Mouse (Mus musculus): ENCODE measurements around the gene Actrt3.
"Not testable (repeated sequence)": the region's sequence is repeated elsewhere in the genome, so short reads cannot be mapped to it uniquely, and the experiment has no call there.

Actrt3 gene

GRCm38 (mm10) chr3:30573549-30573948 is 26.2 kb downstream of the Actrt3 start:
- DNase-seq (ENCODE audit: low read depth, low spot score) = no peak

DNA sequence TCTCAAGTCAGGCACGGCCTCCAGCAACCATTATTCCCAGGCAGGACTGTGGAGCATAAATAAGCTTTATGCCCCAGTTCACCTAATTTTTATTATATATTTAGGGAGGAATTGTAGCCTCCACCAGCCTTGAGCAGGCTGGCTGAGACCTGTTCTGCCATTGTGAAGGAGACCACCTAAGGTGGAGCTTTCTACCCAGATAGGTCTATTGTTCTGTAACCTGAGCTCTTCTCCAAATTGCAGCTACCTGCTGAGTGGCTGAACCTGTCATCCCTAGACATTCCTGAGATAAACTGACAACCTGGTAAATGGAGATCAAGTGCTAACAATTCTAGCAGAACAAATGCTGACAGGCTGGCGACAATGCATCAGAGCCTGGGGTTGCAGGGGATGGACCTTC is 33.4 kb downstream of the Actrt3 start:
- DNase-seq (ENCODE audit: low read depth, low spot score) = not testable (repeated sequence)

- no peak for DNase-seq (ENCODE audit: low read depth, low spot score)
These were observed 38.9 kb downstream of the Actrt3 start for GRCm38 (mm10) chr3:30560677-30561314.

DNA sequence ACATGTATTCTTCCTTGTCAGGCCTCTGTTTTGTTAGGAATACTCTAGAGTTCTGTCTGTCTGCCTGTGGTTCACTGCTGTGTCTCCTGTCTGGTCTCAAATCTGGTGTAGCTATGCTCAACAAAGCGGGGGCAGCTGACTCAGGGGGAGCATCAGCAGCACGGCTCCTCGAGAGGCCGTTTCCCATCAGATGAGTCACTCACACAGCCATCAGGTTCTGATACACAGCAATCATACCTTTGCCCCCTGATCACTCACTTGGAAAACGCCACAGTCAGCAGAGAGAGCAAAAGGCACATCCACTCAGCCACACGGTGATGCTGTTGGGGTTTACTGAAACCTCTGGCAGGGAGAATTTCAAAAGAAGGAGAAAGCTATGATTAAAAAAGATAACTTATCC is 46.0 kb downstream of the Actrt3 start:
- no peak for DNase-seq (ENCODE audit: low read depth, low spot score)

- no peak for DNase-seq (ENCODE audit: low read depth, low spot score)
These were observed 49.5 kb downstream of the Actrt3 start for GRCm38 (mm10) chr3:30550218-30550617.

- no peak for DNase-seq (ENCODE audit: low read depth, low spot score)
These were observed 50.8 kb downstream of the Actrt3 start for GRCm38 (mm10) chr3:30548928-30549327.

DNA sequence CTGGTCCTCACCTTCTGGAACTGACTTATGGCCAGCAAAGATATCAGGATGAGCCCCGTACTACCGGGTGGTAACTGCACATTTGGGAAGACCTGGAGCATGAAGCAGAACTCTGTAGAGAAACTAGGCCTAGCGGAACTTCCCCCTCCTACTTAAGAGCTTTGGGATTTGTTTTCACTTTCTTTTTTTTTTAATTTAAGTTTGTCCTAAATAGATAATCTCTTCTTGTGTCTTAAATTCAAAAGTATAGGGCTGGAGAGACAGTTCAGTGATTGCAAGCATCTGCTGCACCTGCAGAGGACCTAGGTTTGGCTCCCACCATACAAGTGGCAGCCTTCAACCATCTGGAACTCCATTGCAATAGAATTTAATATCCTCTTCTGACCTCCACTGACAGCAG is 51.8 kb downstream of the Actrt3 start, which contains the start of gene Mecom:
Gene Mecom (minus strand): TSS at position 101 of the 400 bp plus-strand sequence.
- no peak for DNase-seq (ENCODE audit: low read depth, low spot score)
